Mouse (Mus musculus) fibroblast of lung, adult 2 months (primary cell): ENCODE results near the gene Tubgcp6.

ENCODE experiments used
- DNase-seq: peaks from one replicate; pipeline ENCODE4 v3.0.0-alpha.2; 2011; ENCODE audit warnings: low read depth

The Tubgcp6 gene

GRCm38 (mm10) chr15:89122649-89123366, at the start of gene Tubgcp6:
Gene Tubgcp6, minus strand, starts transcription at chr15:89123112.
- DNase-seq, result peak; percentile 72

- DNase-seq, result no peak
These were observed 49.5 kb upstream of the Tubgcp6 start for GRCm38 (mm10) chr15:89172276-89172935.

GRCm38 (mm10) chr15:89171526-89172051, 48.7 kb upstream of the Tubgcp6 start:
- DNase-seq, result no peak

GRCm38 (mm10) chr15:89170102-89170501, 47.2 kb upstream of the Tubgcp6 start:
- no peak for DNase-seq

GRCm38 (mm10) chr15:89169431-89169830, 46.5 kb upstream of the Tubgcp6 start:
- DNase-seq, result peak; percentile 98

- DNase-seq, result no peak
These were observed 46.0 kb upstream of the Tubgcp6 start for GRCm38 (mm10) chr15:89168922-89169321.

- DNase-seq, result no peak
These were observed 42.6 kb upstream of the Tubgcp6 start for GRCm38 (mm10) chr15:89165478-89165877.

- no peak for DNase-seq
These were observed 38.5 kb upstream of the Tubgcp6 start for GRCm38 (mm10) chr15:89161397-89161796.

- DNase-seq, result no peak
These were observed 35.6 kb upstream of the Tubgcp6 start for GRCm38 (mm10) chr15:89158516-89158915.

- no peak for DNase-seq
These were observed 35.0 kb upstream of the Tubgcp6 start for GRCm38 (mm10) chr15:89157954-89158353.

- DNase-seq, result no peak
These were observed 29.4 kb upstream of the Tubgcp6 start for GRCm38 (mm10) chr15:89152312-89152711.

- DNase-seq, result no peak
These were observed 27.1 kb upstream of the Tubgcp6 start for GRCm38 (mm10) chr15:89150041-89150390.

- no peak for DNase-seq
These were observed 26.5 kb upstream of the Tubgcp6 start, which contains the start of gene Mapk11 for GRCm38 (mm10) chr15:89149271-89150040. Gene Mapk11, minus strand, starts transcription at chr15:89149628.

GRCm38 (mm10) chr15:89148496-89149270, 25.8 kb upstream of the Tubgcp6 start:
- no peak for DNase-seq

GRCm38 (mm10) chr15:89147895-89148294, 25.0 kb upstream of the Tubgcp6 start:
- no peak for DNase-seq

GRCm38 (mm10) chr15:89147456-89147855, 24.5 kb upstream of the Tubgcp6 start:
- DNase-seq, result no peak

GRCm38 (mm10) chr15:89147024-89147423, 24.1 kb upstream of the Tubgcp6 start:
- DNase-seq, result no peak

- DNase-seq, result no peak
These were observed 23.6 kb upstream of the Tubgcp6 start for GRCm38 (mm10) chr15:89146537-89146936.

GRCm38 (mm10) chr15:89145813-89146350, 23.0 kb upstream of the Tubgcp6 start:
- DNase-seq, result no peak

GRCm38 (mm10) chr15:89144965-89145364, 22.1 kb upstream of the Tubgcp6 start:
- DNase-seq, result no peak

- DNase-seq, result no peak
These were observed 20.2 kb upstream of the Tubgcp6 start for GRCm38 (mm10) chr15:89143134-89143533.
